Mouse (Mus musculus): ENCODE data around the gene Chst8. TPM values are rescaled to one million over a fixed set of nuclear protein-coding genes. Genes with fewer than 3 reads are reported as not detected.

Chst8 gene
- polyA plus RNA-seq, 2 experiments: 0.80 to 1.3 TPM

GRCm38 (mm10) chr7:34747661-34748060 is 64.8 kb downstream of the Chst8 start:
- no peak overlapping the region for H3K4me3 ChIP-seq (replicated peaks; ENCODE audit: low read length)
- no peaks in the 10 kb centered on the region for H3K9me3 ChIP-seq (ENCODE audit: control insufficient read depth, low read length)
- H3K27me3 ChIP-seq (ENCODE audit: control insufficient read depth, insufficient read depth, low read length): no peaks in the 10 kb centered on the region
- no peak overlapping the region for H3K9ac ChIP-seq (ENCODE audit: low read depth, low read length, severe bottlenecking)
- no peaks in the 10 kb centered on the region for H3K36me3 ChIP-seq (ENCODE audit: control insufficient read depth, insufficient read depth, low read length)
- 54% methylated on average over 12 of the region's 12 CpGs for WGBS
- no peaks in the 10 kb centered on the region for H3K4me1 ChIP-seq (ENCODE audit: control insufficient read depth, insufficient read depth, low read length)
- DNase-seq (ENCODE audit: low spot score) (no peak), ATAC-seq (ENCODE audit: low FRiP score, low read depth) (no peak)
- H3K27ac ChIP-seq (replicated peaks; ENCODE audit: low read depth, low read length): no peak overlapping the region
- TF ChIP-seq POLR2A (IDR thresholded peaks at IDR 0.05; ENCODE audit: borderline replicate concordance, extremely low read depth, insufficient read depth, insufficient read length): no peak
- no peak overlapping the region for H3K4me2 ChIP-seq (replicated peaks; ENCODE audit: low read depth, low read length, severe bottlenecking)

- no peak for TF ChIP-seq POLR2A (IDR thresholded peaks at IDR 0.05; ENCODE audit: borderline replicate concordance, extremely low read depth, insufficient read depth, insufficient read length)
- H3K27ac ChIP-seq (replicated peaks; ENCODE audit: low read depth, low read length): no peak overlapping the region
- no peak overlapping the region for H3K4me2 ChIP-seq (replicated peaks; ENCODE audit: low read depth, low read length, severe bottlenecking)
- H3K9ac ChIP-seq (ENCODE audit: low read depth, low read length, severe bottlenecking): no peak overlapping the region; the same call in 1 of the 2 replicates
- no peaks in the 10 kb centered on the region for H3K9me3 ChIP-seq (ENCODE audit: control insufficient read depth, low read length)
- H3K27me3 ChIP-seq (ENCODE audit: control insufficient read depth, insufficient read depth, low read length): no peaks in the 10 kb centered on the region
- DNase-seq (ENCODE audit: low spot score) (no peak), ATAC-seq (ENCODE audit: low FRiP score, low read depth) (no peak)
- no peak overlapping the region for H3K4me3 ChIP-seq (replicated peaks; ENCODE audit: low read length)
- H3K4me1 ChIP-seq (ENCODE audit: control insufficient read depth, insufficient read depth, low read length): no peaks in the 10 kb centered on the region
- no peaks in the 10 kb centered on the region for H3K36me3 ChIP-seq (ENCODE audit: control insufficient read depth, insufficient read depth, low read length)
- WGBS: 24% methylated on average over 6 of the region's 6 CpGs
These were observed 65.9 kb downstream of the Chst8 start for GRCm38 (mm10) chr7:34746586-34746985.

GRCm38 (mm10) chr7:34746165-34746564 is 66.3 kb downstream of the Chst8 start:
- ATAC-seq (ENCODE audit: low FRiP score, low read depth): no peak

GRCm38 (mm10) chr7:34745426-34745825 is 67.1 kb downstream of the Chst8 start:
- no peak overlapping the region for H3K9ac ChIP-seq (ENCODE audit: low read depth, low read length, severe bottlenecking)
- H3K36me3 ChIP-seq (ENCODE audit: control insufficient read depth, insufficient read depth, low read length): no peaks in the 10 kb centered on the region
- H3K4me3 ChIP-seq (replicated peaks; ENCODE audit: low read length): no peak overlapping the region
- no peaks in the 10 kb centered on the region for H3K9me3 ChIP-seq (ENCODE audit: control insufficient read depth, low read length)
- WGBS: 37% methylated on average over 9 of the region's 9 CpGs
- no peak for DNase-seq (ENCODE audit: low spot score)
- H3K27ac ChIP-seq (replicated peaks; ENCODE audit: low read depth, low read length): no peak overlapping the region
- no peaks in the 10 kb centered on the region for H3K27me3 ChIP-seq (ENCODE audit: control insufficient read depth, insufficient read depth, low read length)
- H3K4me2 ChIP-seq (replicated peaks; ENCODE audit: low read depth, low read length, severe bottlenecking): no peak overlapping the region
- no peak for ATAC-seq (ENCODE audit: low FRiP score, low read depth)
- TF ChIP-seq POLR2A (IDR thresholded peaks at IDR 0.05; ENCODE audit: borderline replicate concordance, extremely low read depth, insufficient read depth, insufficient read length): no peak
- H3K4me1 ChIP-seq (ENCODE audit: control insufficient read depth, insufficient read depth, low read length): no peaks in the 10 kb centered on the region

More at GRCm38 (mm10) chr7:34746165-34746564, 66.3 kb downstream of the Chst8 start:
- Histone ChIP-seq H3K4me1 (ENCODE audit: control insufficient read depth, insufficient read depth, low read length) (no peaks in the 10 kb centered on the region), H3K4me2 (replicated peaks; ENCODE audit: low read depth, low read length, severe bottlenecking) (no peak overlapping the region), H3K9me3 (ENCODE audit: control insufficient read depth, low read length) (no peaks in the 10 kb centered on the region), H3K36me3 (ENCODE audit: control insufficient read depth, insufficient read depth, low read length) (no peaks in the 10 kb centered on the region), H3K27me3 (ENCODE audit: control insufficient read depth, insufficient read depth, low read length) (no peaks in the 10 kb centered on the region), H3K4me3 (replicated peaks; ENCODE audit: low read length) (no peak overlapping the region), H3K9ac (ENCODE audit: low read depth, low read length, severe bottlenecking) (no peak overlapping the region; the same call in 1 of the 2 replicates), H3K27ac (replicated peaks; ENCODE audit: low read depth, low read length) (no peak overlapping the region; the same call in 1 of the 2 replicates)
- DNase-seq (ENCODE audit: low spot score): no peak
- TF ChIP-seq POLR2A (IDR thresholded peaks at IDR 0.05; ENCODE audit: borderline replicate concordance, extremely low read depth, insufficient read depth, insufficient read length): no peak
- 32% methylated on average over 9 of the region's 9 CpGs for WGBS

- no peaks in the 10 kb centered on the region for H3K9me3 ChIP-seq (ENCODE audit: control insufficient read depth, low read length)
- DNase-seq (ENCODE audit: low spot score) (no peak), ATAC-seq (ENCODE audit: low FRiP score, low read depth) (no peak)
- H3K9ac ChIP-seq (ENCODE audit: low read depth, low read length, severe bottlenecking): no peak overlapping the region
- H3K4me2 ChIP-seq (replicated peaks; ENCODE audit: low read depth, low read length, severe bottlenecking): no peak overlapping the region
- H3K4me1 ChIP-seq (ENCODE audit: control insufficient read depth, insufficient read depth, low read length): no peaks in the 10 kb centered on the region
- no peak for TF ChIP-seq POLR2A (IDR thresholded peaks at IDR 0.05; ENCODE audit: borderline replicate concordance, extremely low read depth, insufficient read depth, insufficient read length)
- WGBS: 82% methylated on average over 8 of the region's 8 CpGs
- H3K27me3 ChIP-seq (ENCODE audit: control insufficient read depth, insufficient read depth, low read length): no peaks in the 10 kb centered on the region
- H3K27ac ChIP-seq (replicated peaks; ENCODE audit: low read depth, low read length): no peak overlapping the region
- H3K4me3 ChIP-seq (replicated peaks; ENCODE audit: low read length): no peak overlapping the region
- no peaks in the 10 kb centered on the region for H3K36me3 ChIP-seq (ENCODE audit: control insufficient read depth, insufficient read depth, low read length)
These were observed 67.5 kb downstream of the Chst8 start for GRCm38 (mm10) chr7:34744994-34745393.

Data from limb, embryonic 14.5 days (tissue).